Mouse (Mus musculus): Measurements from ENCODE around the gene Gm14409. TPM values are rescaled to one million over a fixed set of nuclear protein-coding genes. Genes with fewer than 3 reads are reported as not detected.
"Not testable (repeated sequence)": the region's sequence is repeated elsewhere in the genome, so short reads cannot be mapped to it uniquely, and the experiment has no call there.

Gene Gm14409
- total RNA-seq (2021) = 1 to 10 TPM; 1.3 TPM
- long read RNA-seq = 0 reads

DNA sequence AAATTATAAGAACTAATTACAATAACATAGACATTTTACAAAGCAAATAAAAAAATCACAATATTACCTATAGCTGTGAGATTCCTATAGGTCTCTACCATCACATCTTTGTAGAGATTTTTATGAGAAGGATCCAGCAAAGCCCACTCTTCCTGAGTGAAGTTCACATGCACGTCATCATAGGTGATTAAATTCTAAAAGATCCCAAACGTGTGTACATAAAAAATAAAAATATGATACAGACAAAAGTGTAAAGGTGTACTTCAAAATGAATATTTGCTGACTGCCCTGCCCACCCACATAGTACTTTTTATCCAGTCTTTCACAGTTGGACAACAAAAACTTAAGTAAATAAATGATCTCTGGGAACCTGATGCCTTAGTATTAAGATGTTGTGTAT lies at the start of gene Gm14409:
Gene Gm14409 (minus strand): TSS at position 101 of the 400 bp plus-strand sequence.
- not testable (repeated sequence) for DNase-seq (ENCODE audit: low spot score in 2 of 2)

GRCm38 (mm10) chr2:177309627-177310026 lies 42.8 kb upstream of the Gm14409 start:
- DNase-seq (ENCODE audit: low spot score in 2 of 2) = not testable (repeated sequence)

GRCm38 (mm10) chr2:177304980-177305379 lies 38.1 kb upstream of the Gm14409 start:
- DNase-seq (ENCODE audit: low spot score in 2 of 2) = not testable (repeated sequence)

DNA sequence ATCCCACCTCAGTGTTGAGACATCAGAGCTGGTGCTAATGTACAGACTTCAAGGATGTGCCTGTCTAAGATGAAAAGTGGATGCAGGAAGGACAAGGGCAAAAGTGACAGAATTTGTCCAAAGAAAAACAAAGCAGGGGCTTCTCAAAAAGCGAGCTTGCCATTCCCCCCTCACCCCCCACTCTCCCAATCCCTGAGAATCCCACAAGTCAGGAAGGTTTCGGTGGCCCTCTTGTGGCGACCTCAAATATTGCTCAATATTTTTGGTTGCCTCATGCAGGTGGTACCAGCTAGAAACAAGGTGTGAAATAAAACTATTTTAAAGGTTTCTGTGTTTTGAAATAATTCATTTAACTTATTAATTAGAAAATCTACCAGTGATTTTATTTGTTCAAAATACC lies 16.9 kb upstream of the Gm14409 start:
- DNase-seq (ENCODE audit: low spot score in 2 of 2) = not testable (repeated sequence)

- not testable (repeated sequence) for DNase-seq (ENCODE audit: low spot score in 2 of 2)
Measured at GRCm38 (mm10) chr2:177277754-177278153, 10.9 kb upstream of the Gm14409 start.

GRCm38 (mm10) chr2:177272237-177272636 lies 5.4 kb upstream of the Gm14409 start:
- not testable (repeated sequence) for DNase-seq (ENCODE audit: low spot score in 2 of 2)

GRCm38 (mm10) chr2:177247449-177247848 lies 19.4 kb downstream of the Gm14409 start:
- DNase-seq (ENCODE audit: low spot score in 2 of 2) = not testable (repeated sequence)

DNA sequence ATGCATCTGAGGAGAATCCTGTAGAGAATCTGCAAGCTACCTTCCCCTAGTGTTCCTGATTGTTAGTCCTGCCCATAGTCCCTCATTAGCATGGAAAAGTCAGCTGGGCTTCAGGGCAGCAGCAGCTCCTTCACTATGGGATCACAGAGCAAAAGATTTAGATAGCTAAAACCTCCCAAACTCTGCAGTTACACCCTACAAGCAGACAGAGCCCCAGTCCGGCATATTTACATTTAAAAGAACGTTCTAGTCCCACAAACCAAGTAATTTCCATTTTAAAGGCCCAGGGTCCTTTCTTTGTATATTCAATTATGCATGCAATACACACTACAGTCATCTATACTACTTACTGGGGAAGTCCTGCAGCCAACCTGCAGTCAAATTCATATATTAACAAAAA lies 36.4 kb downstream of the Gm14409 start:
- DNase-seq (ENCODE audit: low spot score in 2 of 2) = not testable (repeated sequence)

Other genes starting within 250 kb of the Gm14409 start
- 1 to 10 TPM in 1 of 2 experiments, under 1 TPM in 1; 0.91 to 1.5 TPM for gene Gm14401, start 192.7 kb downstream of the Gm14409 start, total RNA-seq (2021)
- gene Gm14410, start 60.6 kb downstream of the Gm14409 start, total RNA-seq (2021) = 10 to 100 TPM; 61.6 to 70.5 TPM
- gene Gm14412, start 57.3 kb upstream of the Gm14409 start, total RNA-seq (2021) = 1 to 10 TPM; 2.2 to 2.8 TPM
- gene Gm14418, start 131.3 kb upstream of the Gm14409 start, total RNA-seq (2021) = 10 to 100 TPM; 31.6 to 37.6 TPM
- 10 to 100 TPM; 28.7 to 30.8 TPM for gene Zfp970, start 197.7 kb upstream of the Gm14409 start, total RNA-seq (2021)
- 10 to 100 TPM; 28.2 to 29.1 TPM for gene Gm14403, start 231.2 kb upstream of the Gm14409 start, total RNA-seq (2021)